Mouse (Mus musculus) right cerebral cortex, postnatal 25 days (tissue): Measurements from ENCODE around the gene Ceacam9.
A peak's percentile ranks its signal among the peaks of the same experiment; 100 is the strongest.

Experiments used
- DNase-seq: peaks from one replicate; pipeline ENCODE4 v3.0.0; 2022

Ceacam9 gene

DNA sequence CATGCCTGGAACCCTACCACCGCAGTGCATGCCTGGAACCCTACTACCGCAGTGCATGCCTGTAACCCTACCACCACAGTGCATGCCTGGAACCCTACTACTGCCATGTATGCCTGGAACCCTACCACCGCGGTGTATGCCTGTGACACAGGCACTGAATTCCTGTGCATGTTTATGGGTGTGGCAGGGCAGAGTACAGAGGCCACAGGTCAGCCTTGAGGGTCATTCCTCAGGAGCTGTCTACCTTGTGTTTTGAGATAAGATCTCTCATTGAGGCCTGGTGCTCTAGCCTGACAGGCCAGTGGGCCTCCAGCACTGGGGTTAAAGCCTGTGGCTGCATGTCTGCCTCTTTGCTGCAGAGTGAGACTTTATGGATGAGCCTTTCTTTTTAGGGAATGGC lies 23.6 kb downstream of the Ceacam9 start:
- DNase-seq = no peak

DNA sequence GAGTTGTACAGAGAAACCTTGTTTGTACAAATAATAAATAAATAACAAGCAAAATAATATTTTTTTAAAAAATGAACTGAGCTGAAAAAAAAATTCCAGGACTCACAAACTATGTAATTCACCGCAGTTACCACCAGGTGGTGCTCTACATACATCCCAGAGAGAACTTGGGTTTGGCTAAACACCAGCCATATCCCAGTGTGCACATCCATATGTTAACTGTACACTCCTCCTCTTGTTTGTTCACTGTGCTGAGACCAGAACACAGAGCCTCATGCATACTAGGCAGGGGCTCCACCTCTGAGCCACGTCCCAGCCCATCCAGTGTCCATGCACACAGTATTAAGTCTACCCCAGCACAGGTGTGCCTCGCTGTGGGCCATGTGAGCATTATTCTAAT lies 24.4 kb downstream of the Ceacam9 start:
- no peak for DNase-seq

DNA sequence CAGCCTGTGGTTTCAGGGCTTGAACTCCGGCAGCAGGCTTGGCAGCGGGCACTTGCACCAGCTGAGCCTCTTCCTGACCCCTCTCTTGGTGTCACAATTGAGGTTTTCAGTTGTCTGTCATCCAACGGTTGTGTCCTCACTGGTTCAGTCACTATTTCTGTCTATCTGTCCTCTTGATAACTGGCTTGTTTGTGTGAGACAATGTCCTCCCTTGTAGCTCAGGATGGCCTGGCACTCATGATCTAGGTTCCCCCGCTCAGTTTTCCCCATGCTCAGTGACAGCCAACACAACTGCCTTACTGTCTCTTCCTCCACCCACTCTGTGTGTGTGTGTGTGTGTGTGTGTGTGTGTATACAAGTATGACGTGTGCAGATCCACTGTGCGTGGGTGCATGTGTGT lies 25.9 kb downstream of the Ceacam9 start:
- DNase-seq = no peak

DNA sequence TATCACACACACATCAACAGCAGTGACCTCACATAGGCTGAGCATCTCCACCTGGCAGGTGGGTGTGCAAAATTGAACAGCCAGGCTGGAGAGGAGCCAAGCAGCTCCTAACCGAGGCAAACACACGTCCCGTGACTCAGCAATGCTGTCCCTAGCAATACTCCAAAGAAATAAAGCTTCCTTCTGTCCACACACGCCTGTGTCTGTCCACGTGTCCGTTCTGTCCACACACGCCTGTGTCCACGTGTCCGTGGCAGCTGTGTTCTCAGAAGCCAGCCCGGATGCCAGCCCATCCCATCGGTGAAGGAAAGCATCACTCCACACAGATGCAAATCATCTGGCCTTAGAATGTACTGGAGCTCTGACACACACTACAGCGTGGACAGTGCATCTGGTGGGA lies 30.3 kb downstream of the Ceacam9 start:
- peak; percentile 28 for DNase-seq

DNA sequence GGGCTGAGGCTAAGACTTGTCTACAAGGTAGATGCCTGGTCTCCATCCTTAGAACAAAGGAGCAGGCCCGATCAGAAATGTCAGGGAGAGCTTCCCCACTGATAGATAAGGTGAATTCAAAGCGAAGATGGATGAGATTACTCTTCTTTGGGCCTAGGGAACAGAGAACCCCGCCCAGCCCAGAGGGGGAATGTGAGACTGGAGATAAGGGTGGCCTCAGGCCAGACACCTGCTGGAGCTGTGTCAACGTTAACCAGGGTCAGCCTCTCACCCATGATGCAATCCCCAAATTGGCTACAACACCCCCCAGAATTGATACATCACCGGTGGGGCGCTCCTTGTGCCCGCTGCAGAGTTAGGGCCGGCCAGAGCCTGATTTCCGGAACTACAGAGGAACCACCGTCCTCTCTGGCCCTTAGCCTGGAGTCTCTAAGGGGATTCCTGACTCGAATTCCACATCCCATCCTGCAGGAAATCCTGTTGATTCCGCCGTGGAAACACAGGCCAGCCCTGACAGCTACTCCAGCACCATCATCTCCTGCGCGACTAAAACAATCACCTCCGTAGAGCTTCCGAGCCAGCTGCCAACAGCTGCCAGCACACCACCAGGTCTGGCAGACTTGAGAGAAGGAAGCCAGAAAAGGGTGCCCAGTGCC lies 33.8 kb downstream of the Ceacam9 start:
- no peak for DNase-seq

DNA sequence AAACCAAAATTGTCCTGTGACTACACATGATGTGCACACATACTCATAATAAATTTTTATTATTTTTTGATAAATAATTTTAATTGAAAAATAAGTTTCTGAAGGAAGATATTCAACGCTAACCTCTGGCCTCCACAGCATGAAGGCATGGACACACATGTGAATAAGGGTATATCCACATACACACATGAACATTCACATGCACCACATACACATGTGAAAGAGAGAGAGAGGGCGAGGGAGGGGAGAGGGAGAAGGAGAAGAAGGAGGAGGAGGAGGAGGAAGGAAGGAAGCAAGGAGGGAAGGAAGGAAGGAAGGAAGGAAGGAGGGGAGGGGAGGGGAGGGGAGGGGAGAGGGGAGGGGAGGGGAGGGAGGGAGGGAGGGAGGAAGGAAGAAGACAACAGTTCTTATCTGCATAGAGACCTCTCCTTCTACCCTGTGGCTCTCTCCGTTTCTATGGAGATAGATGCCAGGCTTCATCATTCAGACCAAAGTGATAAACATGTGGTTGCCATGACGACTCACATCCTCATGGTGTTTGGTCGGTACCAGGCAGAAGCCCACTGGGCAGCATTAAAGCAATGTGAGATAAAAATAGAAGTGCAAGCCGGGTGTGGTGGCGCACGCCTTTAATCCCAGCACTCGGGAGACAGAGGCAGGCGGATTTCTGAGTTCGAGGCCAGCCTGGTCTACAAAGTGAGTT lies 37.3 kb downstream of the Ceacam9 start:
- no peak for DNase-seq

DNA sequence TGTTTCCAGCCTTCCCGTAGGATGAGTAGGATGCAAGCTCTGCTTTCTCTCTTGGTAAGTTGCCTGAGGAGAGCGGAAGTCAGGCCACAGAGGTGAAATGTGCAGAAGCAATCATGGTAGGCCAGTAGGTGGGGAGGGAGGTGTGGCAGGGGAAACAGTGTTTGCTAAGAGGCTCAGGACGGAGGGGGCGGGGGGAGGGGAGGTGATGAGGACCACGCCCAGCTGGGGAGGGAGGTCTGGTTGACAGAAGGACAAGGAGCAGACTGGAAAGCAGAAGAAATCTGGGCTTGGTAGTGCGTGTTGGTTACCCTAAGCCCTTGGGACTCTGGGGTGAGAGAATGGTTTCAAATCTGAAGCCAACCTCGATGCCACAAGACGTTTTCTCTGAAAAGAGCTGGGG lies 38.6 kb downstream of the Ceacam9 start:
- DNase-seq = no peak

DNA sequence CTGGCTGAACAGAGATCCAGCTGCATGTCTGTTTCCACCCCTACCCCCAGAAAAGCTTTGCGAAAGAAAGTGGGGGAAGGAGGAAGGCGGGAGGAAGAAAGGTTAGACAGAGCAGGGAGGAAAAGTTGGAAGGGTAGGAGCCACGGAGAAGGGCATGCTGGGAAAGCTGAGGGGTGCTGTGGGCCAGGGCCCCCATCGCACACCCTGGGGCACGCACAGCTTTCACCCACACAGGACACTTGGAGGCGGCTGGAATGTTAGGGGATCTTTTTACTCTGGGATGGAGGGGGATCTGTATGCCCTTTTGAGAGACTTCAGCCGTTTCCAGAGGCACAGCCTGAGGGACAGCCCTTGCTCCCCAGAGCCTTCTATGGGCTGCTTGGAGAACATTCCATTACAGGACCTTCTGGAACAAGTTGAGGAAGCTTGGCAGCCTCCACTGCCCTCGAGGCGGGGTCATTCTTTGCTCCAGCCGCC lies 39.3 kb downstream of the Ceacam9 start:
- no peak for DNase-seq

DNA sequence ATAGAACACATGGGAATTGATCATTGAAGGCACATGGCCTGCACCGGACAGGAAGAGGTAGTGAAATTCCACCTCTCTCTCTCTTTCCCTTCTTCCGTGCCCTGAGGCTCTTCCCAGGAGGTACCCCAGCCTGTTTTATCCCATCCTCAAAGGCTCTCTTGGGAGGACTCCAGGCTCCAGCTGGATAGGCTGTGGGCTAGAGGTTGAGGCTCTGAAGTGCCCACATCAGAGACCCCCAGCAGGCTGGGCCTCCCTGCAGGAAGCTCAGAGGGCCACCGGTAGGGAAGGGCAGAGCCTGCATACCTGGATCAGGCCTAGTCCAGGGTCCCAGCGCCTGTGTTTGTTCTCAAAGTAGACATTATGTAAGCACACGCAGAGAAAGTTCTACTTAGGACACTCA lies 39.9 kb downstream of the Ceacam9 start:
- no peak for DNase-seq

DNA sequence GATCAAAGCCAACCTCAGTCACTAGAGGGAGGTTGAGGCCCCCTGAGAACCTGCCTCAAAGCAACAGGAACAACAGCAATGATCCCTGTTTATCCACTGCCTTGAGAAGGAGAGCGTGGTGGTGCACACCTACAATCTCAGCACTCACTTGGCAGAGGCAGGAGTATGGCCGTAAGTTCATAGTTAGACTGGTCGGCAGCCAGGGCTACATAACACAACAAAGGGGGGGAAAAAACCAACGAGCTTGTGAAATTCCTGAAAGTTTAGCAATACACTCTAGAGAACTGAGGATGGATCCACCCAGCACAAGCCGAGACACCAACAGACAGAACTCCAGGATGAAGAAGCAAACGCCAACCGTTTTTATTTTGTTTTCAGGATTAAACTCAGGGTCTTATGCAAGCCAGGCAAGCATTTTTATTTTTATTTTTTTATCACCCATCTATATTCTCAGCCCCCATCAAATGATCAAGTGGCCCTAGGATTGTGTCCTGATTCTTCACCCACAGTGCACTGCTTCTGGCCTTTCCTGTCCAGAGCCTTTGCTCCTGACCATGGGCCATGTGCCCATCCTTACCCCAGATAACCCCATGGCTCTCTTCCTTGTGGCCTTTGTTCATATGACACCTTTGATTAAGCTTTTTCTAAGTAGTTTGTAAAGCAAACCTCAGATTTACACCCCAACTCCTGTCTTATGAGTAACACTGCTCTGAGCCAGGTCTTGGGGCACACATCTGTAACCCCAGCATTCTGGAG lies 41.9 kb downstream of the Ceacam9 start:
- DNase-seq = no peak

DNA sequence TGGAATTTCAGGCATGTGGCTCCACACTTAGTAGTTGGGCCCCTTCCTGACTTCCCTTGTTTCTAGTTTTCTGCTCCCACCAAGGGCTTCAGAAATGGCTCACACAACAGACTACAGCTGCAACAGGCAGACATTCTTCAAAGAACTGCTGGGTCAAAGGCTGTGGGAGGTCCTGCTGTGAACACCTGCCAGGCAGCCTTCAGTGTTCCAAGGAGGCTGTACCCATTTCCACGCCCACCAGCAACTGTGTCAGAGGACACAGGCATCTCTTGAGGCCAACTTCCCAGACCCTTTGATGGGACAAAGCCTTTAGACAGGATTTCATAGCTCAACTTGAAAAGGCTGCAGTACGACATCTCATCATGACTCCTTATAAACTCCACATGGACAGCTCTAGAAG lies 44.7 kb downstream of the Ceacam9 start:
- no peak for DNase-seq
